Mouse (Mus musculus): ENCODE data around the gene Supt4a. TPM values are rescaled to one million over a fixed set of nuclear protein-coding genes. Genes with fewer than 3 reads are reported as not detected.

Supt4a gene
- polyA plus RNA-seq, 1 experiment from 2014 or later = 151 TPM

- no peak overlapping the region for H3K4me2 ChIP-seq (replicated peaks; ENCODE audit: low read depth, low read length)
- ATAC-seq (ENCODE audit: insufficient number of reproducible peaks, insufficient read depth, low FRiP score, low read depth) = no peak
Observed at GRCm38 (mm10) chr11:87719526-87719925, 17.8 kb upstream of the Supt4a start.

GRCm38 (mm10) chr11:87720324-87720723 lies 17.0 kb upstream of the Supt4a start:
- ATAC-seq (ENCODE audit: insufficient number of reproducible peaks, insufficient read depth, low FRiP score, low read depth) = peak; percentile 53
- H3K4me1 ChIP-seq (ENCODE audit: control insufficient read depth, insufficient read depth, low read length) = peaks cover 10% of the 10 kb centered on the region; the same call in 1 of the 2 replicates
- 37% methylated on average over 9 of the region's 9 CpGs for WGBS
- H3K4me3 ChIP-seq (ENCODE audit: low read depth, low read length) = no peak overlapping the region
- H3K9ac ChIP-seq (replicated peaks; ENCODE audit: low read depth, low read length) = no peak overlapping the region
- no peak overlapping the region for H3K4me2 ChIP-seq (replicated peaks; ENCODE audit: low read depth, low read length)
- no peaks in the 10 kb centered on the region for H3K27me3 ChIP-seq (ENCODE audit: control insufficient read depth, insufficient read depth, low read length)
- H3K27ac ChIP-seq (ENCODE audit: low read length) = peak overlapping the region; percentile 52; the same call in 1 of the 2 replicates
- no peaks in the 10 kb centered on the region for H3K36me3 ChIP-seq (ENCODE audit: control insufficient read depth, insufficient read depth, low read length)
- no peaks in the 10 kb centered on the region for H3K9me3 ChIP-seq (ENCODE audit: control insufficient read depth, low read depth, low read length)

More at GRCm38 (mm10) chr11:87719526-87719925, 17.8 kb upstream of the Supt4a start:
- H3K9ac ChIP-seq (replicated peaks; ENCODE audit: low read depth, low read length) = no peak overlapping the region
- no peaks in the 10 kb centered on the region for H3K9me3 ChIP-seq (ENCODE audit: control insufficient read depth, low read depth, low read length)
- 81% methylated on average over 7 of the region's 7 CpGs for WGBS
- H3K27me3 ChIP-seq (ENCODE audit: control insufficient read depth, insufficient read depth, low read length) = no peaks in the 10 kb centered on the region
- H3K27ac ChIP-seq (ENCODE audit: low read length) = no peak overlapping the region
- H3K4me1 ChIP-seq (ENCODE audit: control insufficient read depth, insufficient read depth, low read length) = peaks cover 5% of the 10 kb centered on the region; the same call in 1 of the 2 replicates
- no peak overlapping the region for H3K4me3 ChIP-seq (ENCODE audit: low read depth, low read length)
- no peaks in the 10 kb centered on the region for H3K36me3 ChIP-seq (ENCODE audit: control insufficient read depth, insufficient read depth, low read length)

GRCm38 (mm10) chr11:87720839-87721238 lies 16.5 kb upstream of the Supt4a start:
- Histone ChIP-seq H3K36me3 (ENCODE audit: control insufficient read depth, insufficient read depth, low read length) (no peaks in the 10 kb centered on the region), H3K9ac (replicated peaks; ENCODE audit: low read depth, low read length) (no peak overlapping the region), H3K27me3 (ENCODE audit: control insufficient read depth, insufficient read depth, low read length) (no peaks in the 10 kb centered on the region), H3K4me3 (ENCODE audit: low read depth, low read length) (no peak overlapping the region), H3K4me2 (replicated peaks; ENCODE audit: low read depth, low read length) (no peak overlapping the region), H3K27ac (ENCODE audit: low read length) (peak overlapping the region; percentile 52; the same call in 1 of the 2 replicates), H3K9me3 (ENCODE audit: control insufficient read depth, low read depth, low read length) (no peaks in the 10 kb centered on the region), H3K4me1 (ENCODE audit: control insufficient read depth, insufficient read depth, low read length) (peaks cover 11% of the 10 kb centered on the region)
- no peak for ATAC-seq (ENCODE audit: insufficient number of reproducible peaks, insufficient read depth, low FRiP score, low read depth)
- 45% methylated on average over 9 of the region's 9 CpGs for WGBS

GRCm38 (mm10) chr11:87722168-87722567 lies 15.2 kb upstream of the Supt4a start:
- Histone ChIP-seq H3K4me3 (ENCODE audit: low read depth, low read length) (no peak overlapping the region), H3K4me2 (replicated peaks; ENCODE audit: low read depth, low read length) (no peak overlapping the region), H3K9ac (replicated peaks; ENCODE audit: low read depth, low read length) (no peak overlapping the region), H3K27me3 (ENCODE audit: control insufficient read depth, insufficient read depth, low read length) (no peaks in the 10 kb centered on the region), H3K27ac (ENCODE audit: low read length) (no peak overlapping the region), H3K4me1 (ENCODE audit: control insufficient read depth, insufficient read depth, low read length) (peaks cover 19% of the 10 kb centered on the region), H3K9me3 (ENCODE audit: control insufficient read depth, low read depth, low read length) (no peaks in the 10 kb centered on the region), H3K36me3 (ENCODE audit: control insufficient read depth, insufficient read depth, low read length) (no peaks in the 10 kb centered on the region)
- no peak for ATAC-seq (ENCODE audit: insufficient number of reproducible peaks, insufficient read depth, low FRiP score, low read depth)
- WGBS = 85% methylated on average over 3 of the region's 3 CpGs

GRCm38 (mm10) chr11:87722891-87723290 lies 14.5 kb upstream of the Supt4a start:
- 85% methylated on average over 4 of the region's 4 CpGs for WGBS
- peaks cover 19% of the 10 kb centered on the region for H3K4me1 ChIP-seq (ENCODE audit: control insufficient read depth, insufficient read depth, low read length)
- H3K4me3 ChIP-seq (ENCODE audit: low read depth, low read length) = no peak overlapping the region
- no peaks in the 10 kb centered on the region for H3K27me3 ChIP-seq (ENCODE audit: control insufficient read depth, insufficient read depth, low read length)
- H3K36me3 ChIP-seq (ENCODE audit: control insufficient read depth, insufficient read depth, low read length) = no peaks in the 10 kb centered on the region
- H3K4me2 ChIP-seq (replicated peaks; ENCODE audit: low read depth, low read length) = no peak overlapping the region
- no peak overlapping the region for H3K27ac ChIP-seq (ENCODE audit: low read length)
- no peak overlapping the region for H3K9ac ChIP-seq (replicated peaks; ENCODE audit: low read depth, low read length)
- no peaks in the 10 kb centered on the region for H3K9me3 ChIP-seq (ENCODE audit: control insufficient read depth, low read depth, low read length)
- ATAC-seq (ENCODE audit: insufficient number of reproducible peaks, insufficient read depth, low FRiP score, low read depth) = no peak

- H3K9me3 ChIP-seq (ENCODE audit: control insufficient read depth, low read depth, low read length) = no peaks in the 10 kb centered on the region
- no peaks in the 10 kb centered on the region for H3K36me3 ChIP-seq (ENCODE audit: control insufficient read depth, insufficient read depth, low read length)
- no peak overlapping the region for H3K9ac ChIP-seq (replicated peaks; ENCODE audit: low read depth, low read length)
- ATAC-seq (ENCODE audit: insufficient number of reproducible peaks, insufficient read depth, low FRiP score, low read depth) = no peak
- H3K27ac ChIP-seq (ENCODE audit: low read length) = peak overlapping the region; percentile 64
- H3K4me3 ChIP-seq (ENCODE audit: low read depth, low read length) = no peak overlapping the region
- no peak overlapping the region for H3K4me2 ChIP-seq (replicated peaks; ENCODE audit: low read depth, low read length)
- peaks cover 19% of the 10 kb centered on the region for H3K4me1 ChIP-seq (ENCODE audit: control insufficient read depth, insufficient read depth, low read length)
- H3K27me3 ChIP-seq (ENCODE audit: control insufficient read depth, insufficient read depth, low read length) = no peaks in the 10 kb centered on the region
Observed at GRCm38 (mm10) chr11:87725515-87725914, 11.8 kb upstream of the Supt4a start.

- Histone ChIP-seq H3K36me3 (ENCODE audit: control insufficient read depth, insufficient read depth, low read length) (no peaks in the 10 kb centered on the region), H3K4me2 (replicated peaks; ENCODE audit: low read depth, low read length) (peak overlapping the region; percentile 20; the same call in 1 of the 2 replicates), H3K9me3 (ENCODE audit: control insufficient read depth, low read depth, low read length) (no peaks in the 10 kb centered on the region), H3K4me3 (ENCODE audit: low read depth, low read length) (no peak overlapping the region), H3K9ac (replicated peaks; ENCODE audit: low read depth, low read length) (no peak overlapping the region), H3K27me3 (ENCODE audit: control insufficient read depth, insufficient read depth, low read length) (no peaks in the 10 kb centered on the region), H3K27ac (ENCODE audit: low read length) (peak overlapping the region; percentile 64), H3K4me1 (ENCODE audit: control insufficient read depth, insufficient read depth, low read length) (peaks cover 15% of the 10 kb centered on the region)
- 17% methylated on average over 6 of the region's 6 CpGs for WGBS
- peak; percentile 79; the same call in 1 of the 2 replicates for ATAC-seq (ENCODE audit: insufficient number of reproducible peaks, insufficient read depth, low FRiP score, low read depth)
Observed at GRCm38 (mm10) chr11:87725964-87726562, 11.3 kb upstream of the Supt4a start.

GRCm38 (mm10) chr11:87727021-87727420 lies 10.3 kb upstream of the Supt4a start:
- H3K9ac ChIP-seq (replicated peaks; ENCODE audit: low read depth, low read length) = no peak overlapping the region
- H3K4me3 ChIP-seq (ENCODE audit: low read depth, low read length) = no peak overlapping the region
- H3K27me3 ChIP-seq (ENCODE audit: control insufficient read depth, insufficient read depth, low read length) = no peaks in the 10 kb centered on the region
- 56% methylated on average over 11 of the region's 11 CpGs for WGBS
- H3K9me3 ChIP-seq (ENCODE audit: control insufficient read depth, low read depth, low read length) = no peaks in the 10 kb centered on the region
- no peak for ATAC-seq (ENCODE audit: insufficient number of reproducible peaks, insufficient read depth, low FRiP score, low read depth)
- H3K27ac ChIP-seq (ENCODE audit: low read length) = peak overlapping the region; percentile 11; the same call in 1 of the 2 replicates
- H3K36me3 ChIP-seq (ENCODE audit: control insufficient read depth, insufficient read depth, low read length) = no peaks in the 10 kb centered on the region
- peaks cover 14% of the 10 kb centered on the region for H3K4me1 ChIP-seq (ENCODE audit: control insufficient read depth, insufficient read depth, low read length)
- H3K4me2 ChIP-seq (replicated peaks; ENCODE audit: low read depth, low read length) = no peak overlapping the region

- Histone ChIP-seq H3K9me3 (ENCODE audit: control insufficient read depth, low read depth, low read length) (no peaks in the 10 kb centered on the region), H3K9ac (replicated peaks; ENCODE audit: low read depth, low read length) (no peak overlapping the region), H3K4me3 (ENCODE audit: low read depth, low read length) (no peak overlapping the region), H3K27ac (ENCODE audit: low read length) (no peak overlapping the region), H3K36me3 (ENCODE audit: control insufficient read depth, insufficient read depth, low read length) (no peaks in the 10 kb centered on the region), H3K4me1 (ENCODE audit: control insufficient read depth, insufficient read depth, low read length) (peaks cover 14% of the 10 kb centered on the region), H3K4me2 (replicated peaks; ENCODE audit: low read depth, low read length) (no peak overlapping the region), H3K27me3 (ENCODE audit: control insufficient read depth, insufficient read depth, low read length) (no peaks in the 10 kb centered on the region)
- WGBS = 69% methylated on average over 4 of the region's 4 CpGs
- ATAC-seq (ENCODE audit: insufficient number of reproducible peaks, insufficient read depth, low FRiP score, low read depth) = no peak
Observed at GRCm38 (mm10) chr11:87727471-87727870, 9.9 kb upstream of the Supt4a start.
